Mouse (Mus musculus) heart, embryonic 15.5 days (tissue): ENCODE data around the gene Fyb2. TPM values are rescaled to one million over a fixed set of nuclear protein-coding genes. Genes with fewer than 3 reads are reported as not detected.

Experiments used
- ATAC-seq: fragments of 200-750 bp; cut with Nextera tagmentation; replicated peaks from 2 replicates; pipeline ENCODE4 v1.8.0; 2017; ENCODE audit warnings: low read depth, moderate TSS enrichment; ENCODE audit not compliant: insufficient number of reproducible peaks, insufficient read depth, low FRiP score
- H3K27ac ChIP-seq: fragments of 300-500 bp; sonication (generic); 2 replicates; pipeline ENCODE4 v1.5.1; 2015; ENCODE audit warnings: mild to moderate bottlenecking, inconsistent platforms
- H3K27me3 ChIP-seq: fragments of 300-500 bp; sonication (generic); 2 replicates; pipeline ENCODE4 v1.6.1; 2015; ENCODE audit warnings: inconsistent platforms
- H3K36me3 ChIP-seq: fragments of 300-500 bp; sonication (generic); 2 replicates; pipeline ENCODE4 v1.6.1; 2015; ENCODE audit warnings: mild to moderate bottlenecking, inconsistent platforms
- H3K4me1 ChIP-seq: fragments of 300-500 bp; sonication (generic); replicated peaks from 2 replicates; pipeline ENCODE4 v1.6.1; 2015; ENCODE audit warnings: inconsistent platforms
- H3K4me2 ChIP-seq: fragments of 300-500 bp; sonication (generic); 2 replicates; pipeline ENCODE4 v1.6.1; 2015; ENCODE audit warnings: inconsistent platforms, mild to moderate bottlenecking, moderate library complexity
- H3K4me3 ChIP-seq: fragments of 300-500 bp; sonication (generic); 2 replicates; pipeline ENCODE4 v1.5.1; 2015; ENCODE audit warnings: mild to moderate bottlenecking, inconsistent platforms
- H3K9ac ChIP-seq: fragments of 300-500 bp; sonication (generic); 2 replicates; pipeline ENCODE4 v1.6.1; 2015; ENCODE audit warnings: mild to moderate bottlenecking, inconsistent platforms
- H3K9me3 ChIP-seq: fragments of 300-500 bp; sonication (generic); replicated peaks from 2 replicates; pipeline ENCODE4 v1.6.1; 2016; ENCODE audit warnings: inconsistent platforms
- WGBS: fragments of 180-500 bp; shearing (Covaris S2); methylation state at CpG from one replicate; pipeline ENCODE4 v1.1.7; 2015; ENCODE audit warnings: mixed read lengths; 5-methylcytosine and 5-hydroxymethylcytosine counted together
- polyA plus RNA-seq: library from polyadenylated mRNA; unstranded; fragments of >200 nt; fragmentation: Nextera tagmentation; extraction: Ambion mirVana; gene quantifications from 2 replicates; pipeline ENCODE4 v1.2.1, GENCODE M21; 2015

Fyb2 gene
- polyA plus RNA-seq, 1 experiment from 2014 or later, result 0.14 TPM

DNA sequence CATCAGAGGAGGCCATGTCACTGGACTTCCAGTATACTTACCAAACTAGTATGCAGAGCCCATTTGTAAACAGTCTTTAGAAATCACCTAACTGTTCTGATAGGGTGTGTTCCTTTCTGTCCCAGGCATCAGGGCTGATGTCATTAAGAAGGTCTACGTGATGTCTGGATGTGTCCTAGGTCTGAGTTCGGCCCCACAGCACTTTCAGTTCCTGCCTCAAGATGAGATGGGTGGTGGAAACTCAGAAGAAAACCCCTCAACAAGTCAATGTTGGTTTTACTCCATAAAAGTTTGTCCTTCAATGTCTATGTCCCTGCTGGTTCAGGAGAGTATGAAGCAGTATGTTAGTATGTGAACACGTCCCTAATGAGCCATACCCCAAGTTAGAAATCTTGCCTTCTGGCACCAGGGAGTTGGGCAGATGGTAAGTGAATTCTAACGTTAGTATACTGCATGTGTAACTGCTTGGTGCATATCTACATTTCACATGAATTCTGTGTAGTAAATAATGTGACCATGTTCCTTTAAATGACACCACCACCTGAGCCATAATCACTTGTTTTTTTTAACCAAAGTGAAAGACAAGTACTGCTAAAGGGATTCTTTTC lies 102.9 kb downstream of the Fyb2 start:
- Histone ChIP-seq H3K9me3 (no peaks in the 10 kb centered on the region), H3K27ac (no peak overlapping the region), H3K27me3 (no peaks in the 10 kb centered on the region), H3K36me3 (peaks cover 10% of the 10 kb centered on the region; the same call in 1 of the 2 replicates), H3K9ac (no peak overlapping the region), H3K4me1 (no peaks in the 10 kb centered on the region), H3K4me3 (no peak overlapping the region), H3K4me2 (no peak overlapping the region)
- 80% methylated on average over 4 of the region's 4 CpGs for WGBS
- ATAC-seq, result no peak

DNA sequence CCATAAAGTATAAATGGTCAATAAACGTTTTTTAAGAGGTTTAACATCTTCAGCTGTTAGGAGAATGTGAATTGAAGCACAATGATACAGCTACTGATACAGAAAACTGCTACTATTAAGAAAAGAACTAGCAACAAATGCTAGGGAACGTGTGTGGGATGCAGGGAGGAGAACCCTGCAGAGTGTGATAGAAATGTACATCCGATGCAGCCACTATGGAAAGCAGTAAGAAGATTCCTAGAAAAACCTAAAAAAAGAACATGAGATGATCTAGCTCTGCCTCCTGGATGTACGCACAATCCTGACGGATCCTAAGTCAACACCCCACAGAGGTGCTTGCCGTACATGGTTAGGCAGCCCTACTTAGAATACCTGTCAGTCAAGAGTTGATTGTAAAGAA lies 114.0 kb downstream of the Fyb2 start:
- WGBS, result 78% methylated on average over 6 of the region's 6 CpGs
- no peaks in the 10 kb centered on the region for H3K27me3 ChIP-seq
- no peak overlapping the region for H3K9ac ChIP-seq
- no peaks in the 10 kb centered on the region for H3K9me3 ChIP-seq
- ATAC-seq, result no peak
- H3K4me3 ChIP-seq, result no peak overlapping the region
- H3K27ac ChIP-seq, result no peak overlapping the region
- H3K4me2 ChIP-seq, result no peak overlapping the region
- H3K4me1 ChIP-seq, result no peaks in the 10 kb centered on the region
- peaks cover 3% of the 10 kb centered on the region; the same call in 1 of the 2 replicates for H3K36me3 ChIP-seq

DNA sequence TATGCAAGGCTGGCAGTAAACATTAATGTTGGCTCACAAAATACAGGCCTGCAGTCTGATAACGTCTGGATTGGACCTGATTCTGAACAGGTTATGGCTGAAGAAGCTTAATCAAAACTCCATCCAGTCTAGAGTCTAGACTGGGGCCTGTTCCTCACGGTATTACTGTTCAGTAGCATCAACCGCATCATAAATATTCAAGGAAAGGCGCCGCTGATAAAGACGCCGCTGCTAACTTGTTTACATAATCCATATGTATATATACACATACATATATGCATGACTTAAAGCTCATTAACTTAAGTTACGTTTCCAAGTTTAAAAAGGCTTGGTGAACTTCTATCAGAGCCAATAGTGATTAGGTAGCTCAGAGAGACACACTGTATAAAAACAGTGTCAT lies 117.8 kb downstream of the Fyb2 start:
- no peak overlapping the region for H3K4me3 ChIP-seq
- H3K4me1 ChIP-seq, result peaks cover 2% of the 10 kb centered on the region
- no peak overlapping the region for H3K9ac ChIP-seq
- H3K36me3 ChIP-seq, result peaks cover 5% of the 10 kb centered on the region; the same call in 1 of the 2 replicates
- no peak for ATAC-seq
- no peak overlapping the region for H3K4me2 ChIP-seq
- H3K9me3 ChIP-seq, result no peaks in the 10 kb centered on the region
- no peak overlapping the region for H3K27ac ChIP-seq
- WGBS, result 77% methylated on average over 8 of the region's 8 CpGs
- H3K27me3 ChIP-seq, result no peaks in the 10 kb centered on the region

- no peaks in the 10 kb centered on the region for H3K9me3 ChIP-seq
- H3K27ac ChIP-seq, result no peak overlapping the region
- no peaks in the 10 kb centered on the region for H3K27me3 ChIP-seq
- 47% methylated on average over 7 of the region's 7 CpGs for WGBS
- H3K4me3 ChIP-seq, result no peak overlapping the region
- H3K9ac ChIP-seq, result no peak overlapping the region
- H3K4me1 ChIP-seq, result peaks cover 5% of the 10 kb centered on the region
- H3K36me3 ChIP-seq, result peaks cover 7% of the 10 kb centered on the region; the same call in 1 of the 2 replicates
- no peak for ATAC-seq
- H3K4me2 ChIP-seq, result no peak overlapping the region
Measured at GRCm38 (mm10) chr4:105033153-105033552, 119.9 kb downstream of the Fyb2 start.

DNA sequence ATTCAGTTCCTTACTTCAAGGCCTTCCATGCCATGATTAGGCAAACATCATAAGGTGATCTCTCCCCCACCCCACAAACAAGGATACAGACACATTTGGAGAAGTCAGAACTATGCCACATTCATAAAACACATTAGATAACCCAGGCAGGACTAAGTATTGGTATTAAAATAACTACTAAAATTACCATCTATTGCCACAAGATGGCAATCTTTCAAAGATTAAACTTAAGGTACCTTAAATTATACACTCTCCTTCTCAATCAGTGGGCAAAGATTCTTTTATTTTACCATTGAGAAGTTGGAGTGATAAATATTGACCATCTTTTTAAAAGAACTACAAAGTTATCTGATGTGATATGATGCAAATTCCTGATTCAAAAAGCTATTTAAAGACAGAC lies 121.0 kb downstream of the Fyb2 start:
- H3K4me3 ChIP-seq, result no peak overlapping the region
- peaks cover 12% of the 10 kb centered on the region; the same call in 1 of the 2 replicates for H3K36me3 ChIP-seq
- H3K4me1 ChIP-seq, result peaks cover 5% of the 10 kb centered on the region
- H3K9me3 ChIP-seq, result no peaks in the 10 kb centered on the region
- H3K27ac ChIP-seq, result no peak overlapping the region
- no peaks in the 10 kb centered on the region for H3K27me3 ChIP-seq
- H3K4me2 ChIP-seq, result no peak overlapping the region
- ATAC-seq, result no peak
- no peak overlapping the region for H3K9ac ChIP-seq

- Histone ChIP-seq H3K27ac (no peak overlapping the region), H3K4me3 (no peak overlapping the region), H3K4me2 (no peak overlapping the region), H3K27me3 (no peaks in the 10 kb centered on the region), H3K9ac (no peak overlapping the region), H3K36me3 (peaks cover 4% of the 10 kb centered on the region; the same call in 1 of the 2 replicates), H3K4me1 (peaks cover 13% of the 10 kb centered on the region), H3K9me3 (no peaks in the 10 kb centered on the region)
- ATAC-seq, result no peak
- WGBS, result 79% methylated on average over 1 of the region's 1 CpGs
Measured at GRCm38 (mm10) chr4:105050041-105050440, 136.8 kb downstream of the Fyb2 start.

DNA sequence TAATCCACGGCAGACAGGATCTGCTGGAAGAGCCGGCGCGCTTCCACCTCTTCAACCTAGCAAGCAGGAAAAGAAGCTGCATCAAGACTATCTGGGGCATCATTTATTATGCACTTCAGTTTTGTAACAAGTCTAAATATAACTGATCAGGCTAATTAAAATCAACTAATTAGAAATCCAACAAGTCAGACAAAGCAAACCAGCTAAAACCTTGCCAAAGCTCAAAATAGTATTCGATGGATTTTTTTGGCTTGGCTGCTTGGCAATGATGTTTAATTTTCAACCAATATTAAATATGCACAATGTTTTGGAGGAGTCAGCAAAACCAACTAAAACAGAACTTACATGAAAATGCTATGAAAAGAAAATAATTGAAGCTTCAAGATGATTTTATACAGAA lies 138.0 kb downstream of the Fyb2 start:
- Histone ChIP-seq H3K27me3 (no peaks in the 10 kb centered on the region), H3K4me3 (no peak overlapping the region), H3K27ac (no peak overlapping the region), H3K4me2 (no peak overlapping the region), H3K36me3 (no peaks in the 10 kb centered on the region), H3K9me3 (no peaks in the 10 kb centered on the region), H3K4me1 (peaks cover 2% of the 10 kb centered on the region), H3K9ac (no peak overlapping the region)
- no peak for ATAC-seq
- WGBS, result 91% methylated on average over 5 of the region's 5 CpGs

Other genes starting within 250 kb of the Fyb2 start
- gene C8b, start 147.1 kb upstream of the Fyb2 start, polyA plus RNA-seq, result 0.08 and 0.18 TPM in 2 replicates
- not detected in 2 replicates for gene Gm17662, start 56.1 kb upstream of the Fyb2 start, polyA plus RNA-seq
- 0.10 TPM in 1 of 2 replicates, not detected in the other for gene C8a, start 37.1 kb upstream of the Fyb2 start, polyA plus RNA-seq
- gene Prkaa2, start 196.4 kb downstream of the Fyb2 start, polyA plus RNA-seq, result 39.2 and 46.6 TPM in 2 replicates
- 35.0 and 40.4 TPM in 2 replicates for gene Plpp3, start 243.9 kb downstream of the Fyb2 start, polyA plus RNA-seq